Mouse (Mus musculus) liver, adult 2 months (tissue): ENCODE results near the gene Sox8.

Experiments used
- CTCF ChIP-seq: fragments of 200-500 bp; IDR thresholded peaks from 2 replicates; pipeline ENCODE4 v1.5.1; 2011; ENCODE audit warnings: low read depth, low read length, control low read depth
- POLR2A ChIP-seq: fragments of 200-500 bp; IDR thresholded peaks from 2 replicates; pipeline ENCODE4 v1.6.1; 2011; ENCODE audit warnings: low read length, control low read depth; ENCODE audit not compliant: insufficient read depth; ENCODE audit errors: extremely low read depth

- TF ChIP-seq CTCF, result no peak
- no peak for TF ChIP-seq POLR2A
Measured at GRCm38 (mm10) chr17:25576034-25576433, 5.5 kb upstream of the Sox8 start.
